Mouse (Mus musculus) left cerebral cortex, adult 8-10 months (tissue): Measurements from ENCODE around the gene Rdx. TPM values are rescaled to one million over a fixed set of nuclear protein-coding genes. Genes with fewer than 3 reads are reported as not detected.
"Not testable (repeated sequence)": the region's sequence is repeated elsewhere in the genome, so short reads cannot be mapped to it uniquely, and the experiment has no call there.

ENCODE experiments used
- DNase-seq, 2 experiments: peaks; one replicate each; pipeline ENCODE4 v3.0.0; 2022; ENCODE audit warnings: low spot score in 2 of 2
- total RNA-seq, 4 experiments: library from RNA; stranded (reverse); gene quantifications; 2 replicates each; pipeline ENCODE4 v1.2.4; 2022

The Rdx gene
- total RNA-seq, 4 experiments from 2014 or later = 55.9 to 61.3 (median 60.1) TPM

DNA sequence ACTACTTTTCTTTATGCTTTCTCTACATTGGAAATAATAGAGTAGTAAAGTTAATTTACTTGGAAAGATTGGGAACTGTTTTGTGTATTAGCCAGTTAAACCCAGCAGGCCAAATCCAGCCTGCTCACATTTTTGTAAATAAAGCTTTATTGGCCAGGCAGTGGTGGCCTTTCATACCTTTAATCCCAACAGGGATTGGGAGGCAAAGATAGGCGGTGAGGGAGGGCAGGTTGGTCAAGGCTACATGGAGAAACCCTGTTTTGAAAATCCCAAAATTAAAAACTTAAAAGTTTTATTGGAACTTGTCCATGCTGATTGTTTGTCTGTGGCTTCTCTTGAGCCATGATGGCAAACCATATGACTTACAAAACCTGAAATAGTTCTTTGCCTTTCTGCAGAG, 5.2 kb downstream of the Rdx start:
- no peak for DNase-seq

DNA sequence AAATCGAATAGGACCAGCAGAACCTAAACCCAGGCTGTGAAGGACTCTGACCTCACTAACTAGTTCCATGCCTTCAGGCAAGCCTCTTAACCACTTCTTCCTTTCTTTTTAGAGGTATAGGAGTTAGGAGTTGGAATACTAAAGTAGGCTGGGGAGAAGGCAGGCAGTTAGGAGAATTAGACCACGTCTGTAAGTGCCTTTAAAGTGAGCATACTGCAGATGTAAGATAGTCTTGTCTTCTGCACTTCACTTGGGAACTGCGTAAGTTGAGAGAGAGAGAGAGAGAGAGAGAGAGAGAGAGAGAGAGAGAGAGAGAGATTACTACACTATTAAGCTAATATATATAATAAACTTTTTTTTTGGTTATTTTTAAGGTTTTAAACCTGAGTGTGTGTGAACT, 8.3 kb downstream of the Rdx start:
- DNase-seq = no peak

- no peak for DNase-seq
Observed at GRCm38 (mm10) chr9:52059788-52060187, 12.8 kb downstream of the Rdx start.

GRCm38 (mm10) chr9:52070052-52070451, 23.1 kb downstream of the Rdx start:
- no peak for DNase-seq

DNA sequence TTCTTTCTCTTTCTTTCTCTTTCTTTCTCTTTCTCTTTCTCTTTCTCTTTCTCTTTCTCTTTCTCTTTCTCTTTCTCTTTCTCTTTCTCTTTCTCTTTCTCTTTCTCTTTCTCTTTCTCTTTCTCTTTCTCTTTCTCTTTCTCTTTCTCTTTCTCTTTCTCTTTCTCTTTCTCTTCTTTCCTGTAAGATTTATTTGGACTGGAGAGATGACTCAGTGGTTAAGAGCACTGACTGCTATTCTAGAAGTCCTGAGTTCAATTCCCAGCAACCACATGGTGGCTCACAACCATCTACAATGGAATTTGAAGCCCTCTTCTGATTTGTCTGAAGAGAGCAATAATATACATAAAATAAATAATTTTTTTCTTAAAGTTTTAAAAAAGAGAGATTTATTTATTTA, 24.4 kb downstream of the Rdx start:
- not testable (repeated sequence) for DNase-seq

- no peak for DNase-seq
Observed at GRCm38 (mm10) chr9:52072202-52072601, 25.2 kb downstream of the Rdx start.

DNA sequence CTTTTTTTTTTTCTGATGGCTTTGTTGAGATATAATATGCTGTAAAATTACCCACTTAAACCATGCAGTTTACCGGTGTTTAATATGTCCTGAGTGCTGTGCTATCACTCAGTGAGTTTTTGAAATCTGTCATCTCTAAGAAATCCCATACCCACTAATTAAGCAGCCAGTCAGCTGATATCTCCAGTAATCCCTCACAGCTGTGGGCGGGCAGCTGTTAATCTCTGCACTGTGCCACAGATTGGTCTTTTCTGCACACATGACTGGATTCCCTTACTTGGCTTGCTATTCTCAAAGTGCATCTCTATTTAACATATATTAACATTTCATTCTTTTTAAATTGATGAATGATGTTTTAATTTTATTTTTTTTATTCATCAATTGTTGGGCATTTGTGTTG, 29.1 kb downstream of the Rdx start:
- no peak for DNase-seq

GRCm38 (mm10) chr9:52077692-52078091, 30.7 kb downstream of the Rdx start:
- DNase-seq = no peak

- DNase-seq = no peak
Observed at GRCm38 (mm10) chr9:52081979-52082378, 35.0 kb downstream of the Rdx start.

DNA sequence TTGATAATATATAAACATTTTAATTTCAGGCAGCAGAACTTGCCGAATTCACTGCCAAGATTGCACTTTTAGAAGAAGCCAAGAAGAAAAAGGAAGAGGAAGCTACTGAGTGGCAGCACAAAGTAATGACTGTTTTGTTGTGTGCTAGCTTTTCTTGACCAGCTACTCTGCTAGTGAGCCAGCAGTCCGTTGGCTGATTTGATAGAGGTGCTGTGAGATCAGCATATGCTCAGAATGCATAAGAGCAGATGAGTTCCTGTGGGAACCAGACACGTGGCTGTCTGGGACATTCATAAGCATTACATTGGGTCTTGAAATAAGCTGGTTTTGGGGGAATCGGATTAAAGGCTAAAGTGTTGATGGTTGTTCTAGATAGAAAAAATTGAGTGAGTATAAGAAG, 35.4 kb downstream of the Rdx start:
- DNase-seq = no peak

DNA sequence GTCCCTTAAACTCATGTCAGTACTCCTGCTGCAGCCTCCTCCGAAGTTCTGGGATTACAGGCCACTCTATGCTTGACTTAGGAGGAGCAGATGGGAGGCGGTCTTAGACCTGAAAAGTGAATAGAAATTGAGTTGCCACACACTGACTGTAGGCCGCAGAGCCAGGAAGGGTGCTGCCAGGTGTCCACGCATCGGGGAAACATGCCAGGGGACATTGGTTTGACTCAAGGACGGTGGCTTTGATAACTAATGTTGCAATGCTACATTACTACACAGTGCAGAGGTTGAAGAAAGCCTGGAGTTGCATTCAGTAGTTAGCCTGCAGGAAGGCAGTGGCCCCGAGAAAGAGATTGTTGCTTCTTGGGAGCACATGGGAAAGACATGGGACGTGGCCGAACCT, 44.8 kb downstream of the Rdx start:
- DNase-seq = no peak

DNA sequence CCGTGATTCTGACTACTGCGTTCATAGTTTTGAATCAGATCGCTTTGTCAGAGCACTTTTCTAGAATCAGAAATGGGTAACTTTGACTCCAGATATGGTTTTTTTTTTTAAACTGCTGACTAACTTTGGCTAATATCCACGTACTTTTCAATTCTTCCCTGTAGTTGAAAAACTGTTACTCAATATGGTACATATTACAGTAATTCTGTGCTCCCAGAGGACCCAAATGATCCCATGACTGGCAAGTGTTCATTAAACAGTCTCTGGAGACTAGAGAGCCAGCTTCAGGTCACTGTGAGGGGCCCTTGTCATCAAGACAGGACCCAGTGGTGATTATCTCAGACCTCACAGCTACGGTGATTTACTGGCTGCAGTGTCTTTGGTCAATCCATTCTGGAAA, 45.3 kb downstream of the Rdx start:
- DNase-seq = no peak

DNA sequence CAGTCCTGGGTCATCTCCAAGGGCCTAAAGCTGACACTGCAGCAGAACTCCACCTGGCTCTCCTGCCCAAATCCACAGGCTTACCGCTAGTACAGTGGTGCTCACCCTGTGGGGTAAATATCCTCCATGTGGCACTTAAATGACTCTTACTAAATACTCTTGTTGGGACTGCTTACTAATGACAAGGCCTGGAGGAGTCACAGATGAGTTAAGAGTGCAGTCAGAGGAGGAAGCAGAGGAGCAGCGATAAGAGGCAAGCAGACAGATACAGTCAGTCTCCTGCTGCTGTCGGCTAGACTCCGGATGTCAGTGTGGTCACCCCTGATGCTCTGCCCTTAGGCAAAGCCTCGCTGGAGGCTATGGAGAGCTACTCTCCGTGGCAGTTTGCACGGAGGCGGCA, 46.1 kb downstream of the Rdx start:
- no peak for DNase-seq

- DNase-seq = no peak
Observed at GRCm38 (mm10) chr9:52094016-52094415, 47.0 kb downstream of the Rdx start.

GRCm38 (mm10) chr9:52094471-52094980, 47.6 kb downstream of the Rdx start:
- no peak for DNase-seq

DNA sequence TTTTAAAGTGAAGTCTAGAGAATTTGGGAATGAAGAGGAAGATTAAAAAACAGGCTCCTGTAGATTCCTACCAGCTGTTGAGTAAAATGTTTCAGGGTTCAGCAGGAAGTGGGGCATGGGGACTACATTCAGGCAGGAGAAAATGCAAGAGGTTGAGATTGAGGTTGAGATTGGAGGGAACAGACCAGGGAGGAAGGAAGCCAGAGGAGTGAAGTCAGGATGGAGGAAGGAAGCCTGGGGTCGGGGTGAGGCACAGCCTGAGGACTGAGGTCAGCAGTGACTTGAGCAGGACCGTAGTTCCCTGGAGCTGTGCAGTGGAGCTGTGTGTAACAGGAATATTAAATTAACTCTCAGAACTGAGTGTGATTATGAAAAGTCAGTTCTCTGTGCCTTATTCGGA, 48.7 kb downstream of the Rdx start:
- no peak for DNase-seq

GRCm38 (mm10) chr9:52097386-52097785, 50.4 kb downstream of the Rdx start:
- DNase-seq = no peak

DNA sequence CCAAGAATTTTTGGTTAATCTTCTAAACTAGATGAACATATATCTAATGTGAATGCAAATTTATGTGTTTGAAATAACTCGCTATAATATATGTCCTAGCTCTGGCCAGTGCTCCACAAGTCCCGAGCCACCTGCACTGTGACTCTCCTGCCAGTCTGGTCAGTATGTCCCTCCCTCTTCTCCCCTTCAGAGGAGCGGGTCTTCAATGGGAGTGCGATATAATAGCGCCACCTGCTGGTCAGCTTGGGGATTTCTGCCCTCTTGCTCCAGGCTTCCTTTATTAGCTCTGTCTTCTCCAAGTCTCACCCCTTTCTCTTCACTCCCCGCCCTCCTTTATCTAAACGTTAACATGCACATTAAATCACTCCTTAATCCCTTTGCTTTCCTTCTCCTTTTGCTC, 51.6 kb downstream of the Rdx start:
- DNase-seq = peak; percentile 36 to 79

GRCm38 (mm10) chr9:52100426-52100825, 53.5 kb downstream of the Rdx start:
- DNase-seq = no peak

DNA sequence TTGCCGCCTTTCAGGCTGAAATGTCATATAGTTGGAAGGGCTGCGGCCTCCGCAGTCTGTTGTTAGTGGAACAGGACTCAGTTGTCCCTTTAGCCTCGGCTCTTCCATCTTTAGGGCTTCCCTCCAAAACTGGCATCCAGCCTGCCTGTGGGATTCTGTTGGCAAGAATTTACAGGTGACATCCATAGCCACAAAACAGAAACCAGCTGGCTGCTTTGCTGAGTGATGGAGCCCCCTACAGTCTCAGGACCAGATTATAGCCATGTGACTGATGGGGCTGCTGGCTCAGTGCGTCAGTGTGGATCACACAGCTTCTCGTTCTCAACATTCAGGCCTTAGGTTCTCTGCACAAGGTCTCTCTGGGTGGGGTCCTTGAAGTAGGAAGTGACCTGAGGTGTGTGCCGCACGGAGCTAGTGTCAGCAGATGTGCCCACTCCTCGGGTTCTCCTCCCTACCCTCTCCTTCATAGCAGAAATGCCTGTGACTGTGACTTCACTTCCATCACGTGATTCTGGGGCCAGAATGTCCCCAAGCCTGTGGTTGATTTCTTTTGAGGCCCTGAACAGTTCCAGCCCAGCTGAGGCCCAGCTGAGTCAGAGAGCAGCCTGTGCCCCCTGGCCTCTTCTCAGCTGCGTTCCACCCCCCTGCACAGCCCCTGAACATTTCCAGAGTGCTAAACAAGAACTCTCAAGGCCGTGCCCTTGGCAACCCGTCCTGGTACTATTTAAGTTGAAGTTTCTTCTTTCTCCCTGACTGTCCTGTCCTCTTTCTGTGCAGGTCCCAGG, 55.3 kb downstream of the Rdx start:
- DNase-seq = no peak

DNA sequence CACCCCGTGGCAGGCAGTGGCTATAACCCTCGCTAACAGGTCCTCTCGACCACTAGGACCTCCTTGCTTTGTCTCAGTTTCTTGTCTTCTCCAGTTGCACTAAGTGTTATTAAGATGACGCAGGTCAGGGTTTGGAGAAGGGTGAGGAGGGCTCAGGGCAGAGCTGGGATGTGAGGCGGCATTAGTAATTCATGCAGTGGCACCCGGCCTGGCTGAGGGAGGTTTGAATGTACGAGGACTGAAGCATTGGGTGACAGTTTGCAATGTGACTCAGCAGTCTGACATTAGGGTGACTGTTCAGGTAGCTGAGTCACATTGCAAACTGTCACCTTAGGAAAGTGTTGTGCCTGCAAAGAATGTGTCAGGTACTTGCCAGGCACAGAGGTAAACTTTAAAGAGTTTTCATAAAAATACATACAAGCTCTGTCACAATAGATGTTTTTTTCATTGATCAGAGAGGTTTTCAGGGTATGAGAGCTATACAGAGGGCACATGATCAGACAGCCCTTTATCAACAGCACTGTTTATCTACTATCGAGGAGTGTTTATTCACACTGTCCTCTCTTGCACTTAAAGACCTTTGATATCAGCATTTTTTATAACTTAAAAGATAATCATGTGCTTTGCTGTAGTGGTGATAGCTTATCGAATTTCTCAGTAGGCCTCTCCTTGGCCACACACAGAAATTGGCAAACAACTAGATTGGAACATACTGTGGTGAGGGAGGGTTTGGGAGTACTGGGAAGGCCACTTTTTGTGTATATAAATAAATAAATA, 56.7 kb downstream of the Rdx start:
- DNase-seq = no peak

- DNase-seq = no peak
Observed at GRCm38 (mm10) chr9:52104225-52104615, 57.2 kb downstream of the Rdx start.

GRCm38 (mm10) chr9:52105423-52105822, 58.5 kb downstream of the Rdx start:
- no peak for DNase-seq
